Mouse (Mus musculus): ENCODE results near the gene Bcl2. TPM values are rescaled to one million over a fixed set of nuclear protein-coding genes. Genes with fewer than 3 reads are reported as not detected.

Bcl2 gene
- total and polyA plus RNA-seq, 3 experiments: 4.5 to 13.6 (median 8.7) TPM

GRCm38 (mm10) chr1:106565238-106565637 lies 148.8 kb downstream of the Bcl2 start:
- in situ Hi-C loops (cut with MboI; ENCODE audit: low pct_ligation_motif_present, low pct_unique_long_range_greater_than_20kb, low sequenced_read_pairs) (no loop called here), dilution Hi-C loops (cut with MboI; ENCODE audit: extremely low pct_ligation_motif_present, extremely low pct_unique_long_range_greater_than_20kb, low sequenced_read_pairs) (no loop called here)

DNA sequence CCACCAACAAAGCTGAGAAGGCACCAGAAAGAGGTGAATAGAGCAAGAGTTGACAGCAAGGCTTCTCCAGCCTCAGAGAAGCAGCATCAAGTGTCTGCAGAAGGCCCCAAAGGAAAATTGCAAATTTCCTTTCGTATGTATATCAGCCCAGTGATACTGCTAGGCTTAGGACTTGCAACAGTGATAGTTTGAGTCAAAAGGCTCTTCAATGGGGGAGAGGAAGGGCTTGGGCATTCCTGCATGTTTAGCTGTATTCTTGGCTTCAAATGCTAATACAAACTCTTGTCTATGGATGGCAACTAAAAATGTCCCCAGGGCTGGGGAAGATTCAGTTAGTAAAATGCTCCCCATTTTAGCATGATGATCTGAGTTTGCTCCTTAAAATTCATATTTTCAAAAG lies 149.6 kb downstream of the Bcl2 start:
- Histone ChIP-seq H3K36me3 (replicated peaks in 1 of 2; ENCODE audit: control insufficient read depth in 1 of 2, insufficient read depth in 1 of 2, low read length in 1 of 2) (no peaks in the 10 kb centered on the region), H3K27me3 (replicated peaks) (no peaks in the 10 kb centered on the region), H3K79me2 (replicated peaks; ENCODE audit: control insufficient read depth, extremely low read depth, insufficient read depth, poor library complexity, severe bottlenecking) (no peaks in the 10 kb centered on the region), H3K9me3 (replicated peaks; ENCODE audit: low read length) (no peaks in the 10 kb centered on the region), H3K4me3 (replicated peaks in 1 of 3; ENCODE audit: low read depth in 2 of 3, low read length in 2 of 3, poor library complexity in 1 of 3) (no peak overlapping the region), H3K4me2 (ENCODE audit: insufficient read depth, low read depth, poor library complexity, severe bottlenecking) (no peak overlapping the region), H3K4me1 (ENCODE audit: control insufficient read depth in 1 of 2, insufficient read depth in 2 of 2) (peaks cover 45 to 95% of the 10 kb centered on the region in 2 experiments), H3K9ac (ENCODE audit: insufficient read depth, low read depth) (no peak overlapping the region), H3K27ac (ENCODE audit: insufficient read depth, low read depth) (no peak overlapping the region)
- dilution Hi-C loops (cut with MboI; ENCODE audit: extremely low pct_ligation_motif_present, extremely low pct_unique_long_range_greater_than_20kb, low sequenced_read_pairs): no loop called here
- no peak for TF ChIP-seq ZNF384 (IDR thresholded peaks at IDR 0.05; ENCODE audit: low read depth, low read length)
- TF ChIP-seq POLR2AphosphoS2 (IDR thresholded peaks at IDR 0.05; ENCODE audit: low read depth, low read length): no peak
- TF ChIP-seq RAD21 (IDR thresholded peaks at IDR 0.05; ENCODE audit: low read depth, low read length): no peak
- TF ChIP-seq ETS1 (conservative IDR thresholded peaks at IDR 0.05; ENCODE audit: low read depth, low read length): peak; percentile 29; the same call in 1 of the 2 replicates
- no peak for TF ChIP-seq UBTF (IDR thresholded peaks at IDR 0.05; ENCODE audit: low read depth, low read length)
- TF ChIP-seq ZKSCAN1 (IDR thresholded peaks at IDR 0.05; ENCODE audit: borderline replicate concordance, low read depth, low read length): no peak
- TF ChIP-seq USF1 (IDR thresholded peaks at IDR 0.05; ENCODE audit: low read depth, low read length): no peak
- no peak for TF ChIP-seq TBP (conservative IDR thresholded peaks at IDR 0.05; ENCODE audit: low read depth, low read length)
- TF ChIP-seq JUN (IDR thresholded peaks at IDR 0.05; ENCODE audit: insufficient read depth, low read depth, low read length): no peak
- TF ChIP-seq TCF12 (IDR thresholded peaks at IDR 0.05; ENCODE audit: low read depth, low read length): 0 out of 2 replicates have a peak, but pooled peaks have one; percentile 24
- TF ChIP-seq E2F4 (IDR thresholded peaks at IDR 0.05; ENCODE audit: insufficient replicate concordance, low read depth, low read length): no peak
- TF ChIP-seq EP300 (IDR thresholded peaks at IDR 0.05; ENCODE audit: low read length): peak; percentile 54; the same call in 1 of the 2 replicates
- 0 out of 2 replicates have a peak, but pooled peaks have one; percentile 10 for TF ChIP-seq CHD1 (IDR thresholded peaks at IDR 0.05; ENCODE audit: low read depth, low read length)
- TF ChIP-seq BHLHE40 (IDR thresholded peaks at IDR 0.05; ENCODE audit: low read depth, low read length): 0 out of 2 replicates have a peak, but pooled peaks have one; percentile 12
- peak; percentile 26; the same call in 1 of the 2 replicates for TF ChIP-seq IRF4 (IDR thresholded peaks at IDR 0.05; ENCODE audit: low read depth, low read length)
- no peak for TF ChIP-seq SMC3 (IDR thresholded peaks at IDR 0.05; ENCODE audit: low read depth, low read length)
- DNase-seq (ENCODE audit: extremely low read depth): no peak
- in situ Hi-C loops (cut with MboI; ENCODE audit: low pct_ligation_motif_present, low pct_unique_long_range_greater_than_20kb, low sequenced_read_pairs): no loop called here

More at GRCm38 (mm10) chr1:106565238-106565637, 148.8 kb downstream of the Bcl2 start:
- Histone ChIP-seq H3K4me2 (ENCODE audit: insufficient read depth, low read depth, poor library complexity, severe bottlenecking) (no peak overlapping the region), H3K9ac (ENCODE audit: insufficient read depth, low read depth) (no peak overlapping the region), H3K36me3 (replicated peaks in 1 of 2; ENCODE audit: control insufficient read depth in 1 of 2, insufficient read depth in 1 of 2, low read length in 1 of 2) (no peaks in the 10 kb centered on the region), H3K9me3 (replicated peaks; ENCODE audit: low read length) (no peaks in the 10 kb centered on the region), H3K27ac (ENCODE audit: insufficient read depth, low read depth) (peak overlapping the region; percentile 67; the same call in 1 of the 2 replicates), H3K4me3 (replicated peaks in 1 of 3; ENCODE audit: low read depth in 2 of 3, low read length in 2 of 3, poor library complexity in 1 of 3) (no peak overlapping the region), H3K27me3 (replicated peaks) (no peaks in the 10 kb centered on the region), H3K4me1 (ENCODE audit: control insufficient read depth in 1 of 2, insufficient read depth in 2 of 2) (peaks cover 46 to 92% of the 10 kb centered on the region in 2 experiments), H3K79me2 (replicated peaks; ENCODE audit: control insufficient read depth, extremely low read depth, insufficient read depth, poor library complexity, severe bottlenecking) (no peaks in the 10 kb centered on the region)
- no peak for DNase-seq (ENCODE audit: extremely low read depth)
- TF ChIP-seq MAZ (IDR thresholded peaks at IDR 0.05; ENCODE audit: low read depth, low read length) (no peak), HCFC1 (IDR thresholded peaks at IDR 0.05; ENCODE audit: low read depth, low read length) (no peak), MAFK (IDR thresholded peaks at IDR 0.05; ENCODE audit: insufficient replicate concordance, low read length) (no peak), UBTF (IDR thresholded peaks at IDR 0.05; ENCODE audit: low read depth, low read length) (no peak), NELFE (IDR thresholded peaks at IDR 0.05; ENCODE audit: low read depth, low read length) (no peak)
